Mouse (Mus musculus) embryonic facial prominence, embryonic 12.5 days (tissue): Measurements from ENCODE around the gene Tspan31. TPM values are rescaled to one million over a fixed set of nuclear protein-coding genes. Genes with fewer than 3 reads are reported as not detected.

Source experiments
- ATAC-seq: fragments of 200-750 bp; cut with Nextera tagmentation; 2 replicates; pipeline ENCODE4 v1.8.0; 2017; ENCODE audit not compliant: insufficient number of reproducible peaks, insufficient read depth, low FRiP score, low TSS enrichment
- H3K27ac ChIP-seq: fragments of 300-500 bp; sonication (generic); 2 replicates; pipeline ENCODE4 v1.5.1; 2016; ENCODE audit warnings: mild to moderate bottlenecking
- H3K27me3 ChIP-seq: fragments of 300-500 bp; sonication (generic); 2 replicates; pipeline ENCODE4 v1.6.1; 2016; ENCODE audit warnings: mild to moderate bottlenecking, moderate library complexity
- H3K36me3 ChIP-seq: fragments of 300-500 bp; sonication (generic); 2 replicates; pipeline ENCODE4 v1.6.1; 2016; ENCODE audit warnings: mild to moderate bottlenecking
- H3K4me1 ChIP-seq: fragments of 300-500 bp; sonication (generic); 2 replicates; pipeline ENCODE4 v1.6.1; 2016
- H3K4me2 ChIP-seq: fragments of 300-500 bp; sonication (generic); replicated peaks from 2 replicates; pipeline ENCODE4 v1.6.1; 2016; ENCODE audit warnings: mild to moderate bottlenecking, moderate library complexity
- H3K4me3 ChIP-seq: fragments of 300-500 bp; sonication (generic); 2 replicates; pipeline ENCODE4 v1.5.1; 2016; ENCODE audit warnings: mild to moderate bottlenecking
- H3K9ac ChIP-seq: fragments of 300-500 bp; sonication (generic); 2 replicates; pipeline ENCODE4 v1.6.1; 2016; ENCODE audit warnings: mild to moderate bottlenecking, moderate library complexity
- H3K9me3 ChIP-seq: fragments of 300-500 bp; sonication (generic); 2 replicates; pipeline ENCODE4 v1.6.1; 2016; ENCODE audit warnings: mild to moderate bottlenecking, moderate library complexity
- WGBS: fragments of 180-500 bp; shearing (Covaris S2); methylation state at CpG from one replicate; pipeline ENCODE4 v1.1.7; 2016; 5-methylcytosine and 5-hydroxymethylcytosine counted together
- polyA plus RNA-seq: library from polyadenylated mRNA; unstranded; fragments of >200 nt; fragmentation: Nextera tagmentation; extraction: Ambion mirVana; gene quantifications from 2 replicates; pipeline ENCODE4 v1.2.1, GENCODE M21; 2016

The Tspan31 gene
- polyA plus RNA-seq = 167 and 170 TPM in 2 replicates

DNA sequence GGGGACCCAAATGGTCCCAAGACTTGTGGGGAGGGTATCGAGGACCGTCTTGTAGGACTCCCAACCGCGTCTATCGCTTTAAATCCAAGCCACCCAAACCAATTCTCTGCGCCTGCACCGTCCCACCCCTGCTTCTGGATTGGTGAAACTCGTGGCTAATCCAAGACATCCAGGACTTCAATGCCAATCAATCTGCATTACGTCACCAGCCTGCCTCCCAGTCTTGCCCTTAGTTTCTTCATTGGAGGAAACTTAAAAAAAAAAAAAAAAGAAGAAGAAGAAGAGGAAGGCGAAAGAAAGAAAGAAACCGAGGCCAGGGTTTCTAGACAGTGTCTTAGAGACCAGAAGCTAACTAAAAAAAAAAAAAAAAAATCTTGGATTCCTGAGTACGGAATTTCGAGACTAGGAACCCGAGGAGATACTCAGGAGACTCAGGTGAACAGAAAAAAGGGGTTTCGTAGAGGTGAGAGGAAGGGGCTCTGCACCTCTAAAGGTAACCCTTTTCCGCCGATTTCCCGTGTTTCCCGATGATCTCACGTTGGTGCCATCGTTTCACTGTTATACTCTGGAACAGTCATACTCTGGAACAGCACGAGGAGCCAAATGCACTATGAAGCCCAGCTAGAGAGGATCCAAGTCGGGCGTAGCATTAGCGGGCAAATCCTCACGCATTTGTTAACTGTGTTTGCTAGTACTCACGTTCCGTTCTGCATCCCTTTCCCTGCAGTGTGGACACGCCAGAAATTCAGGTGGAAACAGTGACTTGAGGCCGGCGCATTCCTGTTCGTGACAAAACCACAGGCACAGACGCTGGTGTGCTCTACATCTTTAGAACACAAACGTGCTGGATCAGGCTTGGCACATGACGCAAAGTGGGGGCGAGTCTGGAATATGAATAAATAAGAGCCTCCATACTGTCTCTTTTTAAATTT is at the start of gene Tspan31:
Tspan31 (minus strand) TSS at position 75 of the 932 bp plus-strand sequence.
- peak within 1 kb of the TSS; percentile 74 for H3K9ac ChIP-seq
- peak within 1 kb of the TSS; percentile 94 for H3K27ac ChIP-seq
- H3K4me1 ChIP-seq = peaks cover 23% of the 10 kb centered on the region
- peak within 1 kb of the TSS; percentile 94 for H3K4me2 ChIP-seq
- WGBS = 2% methylated on average over 36 of the region's 36 CpGs
- peak within 1 kb of the TSS; percentile 68 for H3K4me3 ChIP-seq
- peaks cover 5% of the 10 kb centered on the region; the same call in 1 of the 2 replicates for H3K27me3 ChIP-seq
- peak; percentile 88 for ATAC-seq
- H3K9me3 ChIP-seq = no peaks in the 10 kb centered on the region
- H3K36me3 ChIP-seq = peaks cover 32% of the 10 kb centered on the region

DNA sequence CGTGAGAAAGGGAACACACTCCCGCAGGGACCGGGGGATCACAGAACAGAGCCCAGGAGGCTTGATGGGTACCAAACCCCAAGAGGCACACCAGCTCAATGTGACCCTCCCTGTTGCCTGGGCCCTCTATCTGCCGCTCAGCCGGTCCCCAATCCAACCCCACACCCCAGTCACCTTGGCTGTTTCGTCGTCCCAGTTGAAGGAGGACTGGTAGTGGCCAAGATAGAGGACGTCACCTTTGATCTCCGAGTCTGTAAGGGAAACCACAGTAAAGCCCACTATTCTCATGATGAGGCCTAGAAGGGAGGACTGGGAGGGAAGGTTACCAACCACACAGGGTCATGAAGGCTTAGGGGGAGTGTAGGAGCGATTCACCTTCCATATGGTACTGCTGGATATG is 49.2 kb upstream of the Tspan31 start:
- Histone ChIP-seq H3K9ac (no peak overlapping the region), H3K4me3 (no peak overlapping the region), H3K27me3 (no peaks in the 10 kb centered on the region), H3K9me3 (no peaks in the 10 kb centered on the region), H3K27ac (no peak overlapping the region), H3K4me2 (no peak overlapping the region), H3K36me3 (peaks cover 33% of the 10 kb centered on the region), H3K4me1 (peaks cover 7% of the 10 kb centered on the region; the same call in 1 of the 2 replicates)
- 90% methylated on average over 10 of the region's 10 CpGs for WGBS
- no peak for ATAC-seq

- Histone ChIP-seq H3K27ac (no peak overlapping the region), H3K4me1 (peaks cover 7% of the 10 kb centered on the region; the same call in 1 of the 2 replicates), H3K4me3 (no peak overlapping the region), H3K9ac (no peak overlapping the region), H3K4me2 (no peak overlapping the region), H3K36me3 (peaks cover 33% of the 10 kb centered on the region), H3K9me3 (no peaks in the 10 kb centered on the region), H3K27me3 (no peaks in the 10 kb centered on the region)
- WGBS = 92% methylated on average over 11 of the region's 11 CpGs
- ATAC-seq = no peak
Observed at GRCm38 (mm10) chr10:127118470-127118869, 48.4 kb upstream of the Tspan31 start.

GRCm38 (mm10) chr10:127115068-127115467 is 45.0 kb upstream of the Tspan31 start:
- Histone ChIP-seq H3K27me3 (no peaks in the 10 kb centered on the region), H3K4me1 (peaks cover 2% of the 10 kb centered on the region; the same call in 1 of the 2 replicates), H3K27ac (no peak overlapping the region), H3K9ac (no peak overlapping the region), H3K4me3 (no peak overlapping the region), H3K36me3 (peaks cover 38% of the 10 kb centered on the region), H3K9me3 (no peaks in the 10 kb centered on the region), H3K4me2 (no peak overlapping the region)
- ATAC-seq = no peak
- 78% methylated on average over 2 of the region's 2 CpGs for WGBS

DNA sequence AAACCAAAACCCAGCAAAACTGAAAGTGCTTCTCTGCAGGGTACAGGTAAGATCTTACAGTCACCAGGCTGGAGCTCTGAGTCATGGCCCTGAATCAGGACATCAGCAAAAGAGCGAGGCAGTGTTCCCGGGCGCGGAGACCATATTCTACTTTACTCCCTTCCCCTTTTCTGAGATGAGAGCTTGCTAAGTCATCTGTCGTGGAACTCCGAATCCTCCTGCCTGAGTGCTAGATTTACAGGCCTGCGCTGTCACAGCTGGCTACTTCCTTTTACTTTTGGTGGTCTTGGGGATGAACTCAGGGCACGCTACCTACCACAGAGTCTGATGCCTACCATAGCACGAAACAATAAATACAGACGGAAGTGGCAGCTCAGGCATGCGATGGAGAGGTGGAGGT is 44.3 kb upstream of the Tspan31 start:
- peaks cover 38% of the 10 kb centered on the region for H3K36me3 ChIP-seq
- no peak overlapping the region for H3K4me2 ChIP-seq
- H3K4me3 ChIP-seq = no peak overlapping the region
- H3K4me1 ChIP-seq = no peaks in the 10 kb centered on the region
- no peaks in the 10 kb centered on the region for H3K27me3 ChIP-seq
- H3K27ac ChIP-seq = no peak overlapping the region
- WGBS = 93% methylated on average over 11 of the region's 11 CpGs
- no peak overlapping the region for H3K9ac ChIP-seq
- ATAC-seq = no peak
- H3K9me3 ChIP-seq = no peaks in the 10 kb centered on the region

- Histone ChIP-seq H3K27ac (no peak overlapping the region), H3K9ac (no peak overlapping the region), H3K4me1 (no peaks in the 10 kb centered on the region), H3K9me3 (no peaks in the 10 kb centered on the region), H3K27me3 (no peaks in the 10 kb centered on the region), H3K36me3 (peaks cover 22% of the 10 kb centered on the region), H3K4me3 (no peak overlapping the region), H3K4me2 (no peak overlapping the region)
- no peak for ATAC-seq
- 89% methylated on average over 15 of the region's 15 CpGs for WGBS
Observed at GRCm38 (mm10) chr10:127111001-127111887, 41.2 kb upstream of the Tspan31 start.

GRCm38 (mm10) chr10:127108262-127108583 is 38.2 kb upstream of the Tspan31 start:
- Histone ChIP-seq H3K4me3 (no peak overlapping the region), H3K4me1 (no peaks in the 10 kb centered on the region), H3K4me2 (no peak overlapping the region), H3K9me3 (no peaks in the 10 kb centered on the region), H3K36me3 (peaks cover 13% of the 10 kb centered on the region; the same call in 1 of the 2 replicates), H3K9ac (no peak overlapping the region), H3K27ac (no peak overlapping the region), H3K27me3 (no peaks in the 10 kb centered on the region)
- 72% methylated on average over 3 of the region's 3 CpGs for WGBS
- ATAC-seq = no peak

DNA sequence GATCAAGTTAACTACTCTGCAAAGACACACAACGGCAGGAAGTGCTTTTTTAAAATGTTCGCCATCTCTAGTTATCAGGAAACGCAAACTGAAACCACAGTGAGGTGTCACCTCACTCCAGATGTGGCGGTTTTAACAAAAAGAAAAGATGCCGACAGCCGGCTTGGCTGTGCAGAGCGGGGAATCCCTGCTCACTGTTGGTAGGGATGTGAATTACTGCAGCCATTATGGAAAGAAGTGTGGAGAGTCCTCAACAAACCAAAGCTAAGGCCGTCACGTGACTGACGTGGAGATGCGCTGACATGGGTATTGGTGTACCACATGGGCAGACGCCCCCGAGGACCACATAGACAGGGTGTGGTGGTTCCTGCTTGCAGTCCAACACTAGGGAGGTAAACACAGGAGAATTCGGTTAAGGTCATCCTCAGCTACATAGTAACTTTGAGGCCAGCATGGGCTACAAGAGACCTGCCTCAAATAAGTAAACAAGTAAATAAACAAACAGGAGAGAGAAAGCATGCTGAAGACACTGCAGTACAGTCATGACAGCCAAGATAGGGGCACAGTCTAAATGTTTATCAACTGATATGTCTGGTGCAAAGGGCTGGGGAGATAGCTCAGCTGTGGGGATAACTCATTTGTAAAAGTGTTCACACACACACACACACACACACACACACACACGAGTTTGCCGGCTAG is 37.6 kb upstream of the Tspan31 start:
- Histone ChIP-seq H3K27ac (no peak overlapping the region), H3K4me1 (no peaks in the 10 kb centered on the region), H3K27me3 (no peaks in the 10 kb centered on the region), H3K36me3 (peaks cover 8% of the 10 kb centered on the region; the same call in 1 of the 2 replicates), H3K9me3 (no peaks in the 10 kb centered on the region), H3K4me2 (no peak overlapping the region), H3K4me3 (no peak overlapping the region), H3K9ac (no peak overlapping the region)
- WGBS = 83% methylated on average over 16 of the region's 16 CpGs
- ATAC-seq = no peak

DNA sequence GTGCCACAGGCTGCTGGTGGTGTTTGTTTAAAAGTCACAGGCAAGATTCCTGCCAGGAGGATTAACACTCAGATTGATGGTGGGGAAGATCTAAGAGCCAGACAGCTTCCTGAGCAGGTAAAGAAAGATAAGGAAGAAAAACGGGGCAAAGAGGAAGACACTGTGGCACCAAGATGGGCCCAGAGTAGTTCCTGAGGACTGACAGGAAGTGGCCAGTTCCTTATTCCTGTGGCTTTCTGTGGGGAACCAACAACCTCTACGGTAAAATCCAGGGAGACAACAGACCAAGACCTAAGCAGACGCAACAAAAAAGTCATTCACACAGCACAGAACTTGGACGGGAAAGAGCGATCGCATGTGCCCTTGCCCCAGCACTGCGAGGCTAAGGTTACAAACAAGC is 33.6 kb upstream of the Tspan31 start:
- ATAC-seq = no peak
- no peaks in the 10 kb centered on the region for H3K27me3 ChIP-seq
- no peak overlapping the region for H3K27ac ChIP-seq
- H3K4me1 ChIP-seq = no peaks in the 10 kb centered on the region
- no peak overlapping the region for H3K4me2 ChIP-seq
- H3K9me3 ChIP-seq = no peaks in the 10 kb centered on the region
- H3K9ac ChIP-seq = no peak overlapping the region
- 82% methylated on average over 7 of the region's 7 CpGs for WGBS
- H3K36me3 ChIP-seq = peaks cover 23% of the 10 kb centered on the region
- H3K4me3 ChIP-seq = no peak overlapping the region

GRCm38 (mm10) chr10:127101151-127101550 is 31.1 kb upstream of the Tspan31 start:
- H3K36me3 ChIP-seq = peaks cover 41% of the 10 kb centered on the region
- H3K4me3 ChIP-seq = no peak overlapping the region
- no peak overlapping the region for H3K27ac ChIP-seq
- 82% methylated on average over 6 of the region's 6 CpGs for whole genome bisulfite sequencing
- H3K9ac ChIP-seq = no peak overlapping the region
- no peak for ATAC-seq
- H3K4me2 ChIP-seq = no peak overlapping the region
- H3K4me1 ChIP-seq = no peaks in the 10 kb centered on the region
- H3K9me3 ChIP-seq = no peaks in the 10 kb centered on the region
- no peaks in the 10 kb centered on the region for H3K27me3 ChIP-seq

DNA sequence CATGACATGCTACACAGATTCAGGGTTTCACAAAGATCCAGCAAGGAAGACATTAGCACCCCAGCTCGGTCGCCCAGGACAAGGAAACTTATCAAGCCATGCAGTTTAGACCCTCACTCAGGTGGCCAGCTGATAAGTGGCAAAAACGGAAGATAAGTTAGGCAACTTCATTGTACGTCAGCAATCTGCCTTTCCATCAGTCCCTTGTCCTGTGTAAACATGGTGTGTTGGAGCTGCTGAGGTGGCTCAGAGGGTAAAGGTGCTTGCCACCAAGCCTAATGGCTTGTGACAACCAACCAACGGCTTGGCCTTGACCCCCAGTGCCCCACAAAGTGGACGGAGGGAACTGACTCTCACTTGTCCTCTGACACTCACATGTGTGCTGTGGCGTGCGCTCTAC is 30.4 kb upstream of the Tspan31 start:
- H3K36me3 ChIP-seq = peaks cover 46% of the 10 kb centered on the region
- no peak overlapping the region for H3K27ac ChIP-seq
- ATAC-seq = no peak

More for the DNA sequence above, 30.4 kb upstream of the Tspan31 start:
- no peak overlapping the region for H3K4me3 ChIP-seq
- no peaks in the 10 kb centered on the region for H3K27me3 ChIP-seq
- H3K9me3 ChIP-seq = no peaks in the 10 kb centered on the region
- 88% methylated on average over 8 of the region's 8 CpGs for WGBS
- no peak overlapping the region for H3K4me2 ChIP-seq
- H3K4me1 ChIP-seq = no peaks in the 10 kb centered on the region
- no peak overlapping the region for H3K9ac ChIP-seq
